Mouse (Mus musculus): ENCODE data around the gene Zfp58. TPM values are rescaled to one million over a fixed set of nuclear protein-coding genes. Genes with fewer than 3 reads are reported as not detected.
A peak's percentile ranks its signal among the peaks of the same experiment; 100 is the strongest.
"Not testable (repeated sequence)": the region's sequence is repeated elsewhere in the genome, so short reads cannot be mapped to it uniquely, and the experiment has no call there.

Zfp58 gene
- 10.0 and 11.6 TPM in 2 replicates for polyA plus RNA-seq (2015; fragmentation: Nextera tagmentation; extraction: Ambion mirVana)

GRCm38 (mm10) chr13:67500084-67500719 is at the start of gene Zfp58:
Gene Zfp58, minus strand, starts transcription at chr13:67500555.
- Histone ChIP-seq H3K27ac (replicated peaks) (peak within 1 kb of the TSS; percentile 54), H3K9ac (peak within 1 kb of the TSS; percentile 58), H3K4me2 (peak within 1 kb of the TSS; percentile 84), H3K9me3 (no peaks in the 10 kb centered on the region), H3K4me3 (peak within 1 kb of the TSS; percentile 77), H3K4me1 (replicated peaks) (peaks cover 10% of the 10 kb centered on the region), H3K27me3 (no peaks in the 10 kb centered on the region), H3K36me3 (peaks cover 13% of the 10 kb centered on the region)
- 1% methylated on average over 22 of the region's 22 CpGs for WGBS
- ATAC-seq (ENCODE audit: low FRiP score, low read depth): peak; percentile 97

- Histone ChIP-seq H3K4me2 (no peak overlapping the region), H3K4me1 (replicated peaks) (peaks cover 6% of the 10 kb centered on the region; the same call in 1 of the 2 replicates), H3K9me3 (peaks cover 4% of the 10 kb centered on the region), H3K9ac (no peak overlapping the region), H3K4me3 (no peak overlapping the region), H3K27ac (replicated peaks) (no peak overlapping the region), H3K36me3 (peaks cover 40% of the 10 kb centered on the region), H3K27me3 (no peaks in the 10 kb centered on the region)
- no peak for ATAC-seq (ENCODE audit: low FRiP score, low read depth)
- 92% methylated on average over 1 of the region's 1 CpGs for WGBS
Observed at GRCm38 (mm10) chr13:67545941-67546340, 45.6 kb upstream of the Zfp58 start.

GRCm38 (mm10) chr13:67527049-67527730 is 26.8 kb upstream of the Zfp58 start:
- 85% methylated on average over 3 of the region's 3 CpGs for WGBS
- Histone ChIP-seq H3K36me3 (no peaks in the 10 kb centered on the region), H3K9ac (no peak overlapping the region), H3K27me3 (no peaks in the 10 kb centered on the region), H3K4me3 (no peak overlapping the region), H3K4me2 (0 out of 2 replicates have a peak overlapping the region, but pooled peaks have one; percentile 95), H3K27ac (replicated peaks) (no peak overlapping the region), H3K4me1 (replicated peaks) (peaks cover 23% of the 10 kb centered on the region), H3K9me3 (no peaks in the 10 kb centered on the region)
- ATAC-seq (ENCODE audit: low FRiP score, low read depth): no peak

GRCm38 (mm10) chr13:67525753-67526410 is 25.5 kb upstream of the Zfp58 start, which contains the start of the genes Gm26965 and Zfp87:
Gene Gm26965, minus strand, starts transcription at chr13:67526151.
Gene Zfp87, minus strand, starts transcription at chr13:67526177.
- no peaks in the 10 kb centered on the region for H3K27me3 ChIP-seq
- peaks cover 6% of the 10 kb centered on the region for H3K36me3 ChIP-seq
- peak within 1 kb of the TSS; percentile 79 for H3K27ac ChIP-seq (replicated peaks)
- H3K9ac ChIP-seq: peak within 1 kb of the TSS; percentile 62
- peaks cover 23% of the 10 kb centered on the region for H3K4me1 ChIP-seq (replicated peaks)
- peak within 1 kb of the TSS; percentile 63 for H3K4me3 ChIP-seq
- under 1% methylated on average over 27 of the region's 27 CpGs for WGBS
- peak within 1 kb of the TSS; percentile 95 for H3K4me2 ChIP-seq
- no peaks in the 10 kb centered on the region for H3K9me3 ChIP-seq
- peak; percentile 99 for ATAC-seq (ENCODE audit: low FRiP score, low read depth)

GRCm38 (mm10) chr13:67500908-67501307 is 553 bp upstream of the Zfp58 start:
- Histone ChIP-seq H3K9ac (no peak overlapping the region), H3K27ac (replicated peaks) (no peak overlapping the region), H3K4me3 (peak overlapping the region; percentile 77; the same call in 1 of the 2 replicates), H3K4me2 (peak overlapping the region; percentile 84), H3K9me3 (no peaks in the 10 kb centered on the region), H3K4me1 (replicated peaks) (peaks cover 10% of the 10 kb centered on the region), H3K36me3 (peaks cover 7% of the 10 kb centered on the region), H3K27me3 (no peaks in the 10 kb centered on the region)
- WGBS: 93% methylated on average over 1 of the region's 1 CpGs
- peak; percentile 29 for ATAC-seq (ENCODE audit: low FRiP score, low read depth)

GRCm38 (mm10) chr13:67495631-67496030 is 4.7 kb downstream of the Zfp58 start:
- H3K4me1 ChIP-seq (replicated peaks): peaks cover 10% of the 10 kb centered on the region
- no peak overlapping the region for H3K4me3 ChIP-seq
- H3K9ac ChIP-seq: no peak overlapping the region
- H3K27me3 ChIP-seq: no peaks in the 10 kb centered on the region
- WGBS: 97% methylated on average over 1 of the region's 1 CpGs
- H3K9me3 ChIP-seq: peaks cover 16% of the 10 kb centered on the region
- no peak overlapping the region for H3K4me2 ChIP-seq
- H3K36me3 ChIP-seq: peaks cover 56% of the 10 kb centered on the region
- ATAC-seq (ENCODE audit: low FRiP score, low read depth): no peak
- H3K27ac ChIP-seq (replicated peaks): no peak overlapping the region

- Histone ChIP-seq H3K9me3 (no peaks in the 10 kb centered on the region), H3K4me3 (peak overlapping the region; percentile 69), H3K27me3 (no peaks in the 10 kb centered on the region), H3K27ac (replicated peaks) (peak overlapping the region; percentile 60), H3K4me1 (replicated peaks) (peaks cover 9% of the 10 kb centered on the region), H3K4me2 (peak overlapping the region; percentile 79), H3K9ac (peak overlapping the region; percentile 65), H3K36me3 (peaks cover 19% of the 10 kb centered on the region)
- 42% methylated on average over 8 of the region's 8 CpGs for WGBS
- peak; percentile 78 for ATAC-seq (ENCODE audit: low FRiP score, low read depth)
Observed at GRCm38 (mm10) chr13:67484424-67484811, 15.9 kb downstream of the Zfp58 start.

GRCm38 (mm10) chr13:67483625-67484423 is 16.5 kb downstream of the Zfp58 start, which contains the start of gene Zfp874b:
Gene Zfp874b, minus strand, starts transcription at chr13:67484258.
- H3K4me3 ChIP-seq: peak within 1 kb of the TSS; percentile 69
- peak within 1 kb of the TSS; percentile 65 for H3K9ac ChIP-seq
- peak within 1 kb of the TSS; percentile 79 for H3K4me2 ChIP-seq
- no peaks in the 10 kb centered on the region for H3K9me3 ChIP-seq
- no peaks in the 10 kb centered on the region for H3K27me3 ChIP-seq
- peak; percentile 97 for ATAC-seq (ENCODE audit: low FRiP score, low read depth)
- peaks cover 9% of the 10 kb centered on the region for H3K4me1 ChIP-seq (replicated peaks)
- peaks cover 15% of the 10 kb centered on the region for H3K36me3 ChIP-seq
- WGBS: 5% methylated on average over 20 of the region's 20 CpGs
- H3K27ac ChIP-seq (replicated peaks): peak within 1 kb of the TSS; percentile 60

GRCm38 (mm10) chr13:67481528-67481927 is 18.8 kb downstream of the Zfp58 start:
- peaks cover 7% of the 10 kb centered on the region; the same call in 1 of the 2 replicates for H3K36me3 ChIP-seq
- H3K4me1 ChIP-seq (replicated peaks): peaks cover 9% of the 10 kb centered on the region
- H3K27ac ChIP-seq (replicated peaks): no peak overlapping the region
- no peak overlapping the region for H3K4me3 ChIP-seq
- 74% methylated on average over 4 of the region's 4 CpGs for WGBS
- ATAC-seq (ENCODE audit: low FRiP score, low read depth): no peak
- H3K9ac ChIP-seq: no peak overlapping the region
- H3K27me3 ChIP-seq: no peaks in the 10 kb centered on the region
- no peaks in the 10 kb centered on the region for H3K9me3 ChIP-seq
- no peak overlapping the region for H3K4me2 ChIP-seq

- Histone ChIP-seq H3K9me3 (no peaks in the 10 kb centered on the region), H3K4me1 (replicated peaks) (no peaks in the 10 kb centered on the region), H3K4me3 (no peak overlapping the region), H3K27me3 (no peaks in the 10 kb centered on the region), H3K9ac (no peak overlapping the region), H3K27ac (replicated peaks) (no peak overlapping the region), H3K36me3 (peaks cover 28% of the 10 kb centered on the region), H3K4me2 (no peak overlapping the region)
- ATAC-seq (ENCODE audit: low FRiP score, low read depth): no peak
- WGBS: 94% methylated on average over 3 of the region's 3 CpGs
Observed at GRCm38 (mm10) chr13:67469274-67469673, 31.1 kb downstream of the Zfp58 start.

- not testable (repeated sequence) for H3K4me3 ChIP-seq; H3K27me3 ChIP-seq; ATAC-seq (ENCODE audit: low FRiP score, low read depth); H3K36me3 ChIP-seq; H3K9ac ChIP-seq; H3K4me1 ChIP-seq (replicated peaks); H3K27ac ChIP-seq (replicated peaks); H3K4me2 ChIP-seq; H3K9me3 ChIP-seq
- 90% methylated on average over 3 of the region's 5 CpGs for WGBS
Observed at GRCm38 (mm10) chr13:67463506-67464185, 36.7 kb downstream of the Zfp58 start.

All from hindbrain, embryonic 15.5 days (tissue).